Mouse (Mus musculus) gastrocnemius, postnatal 4 days (tissue): ENCODE results near the gene Ier5l. TPM values are rescaled to one million over a fixed set of nuclear protein-coding genes. Genes with fewer than 3 reads are reported as not detected.

ENCODE experiments used
- DNase-seq, 2 experiments: peaks; one replicate each; pipeline ENCODE4 v3.0.0; 2021 to 2022; ENCODE audit warnings: low spot score in 2 of 2, mixed read lengths in 2 of 2
- total RNA-seq, 2 experiments: library from RNA; stranded (reverse); gene quantifications; 2 replicates each; pipeline ENCODE4 v1.2.3; 2021

Gene Ier5l
- total RNA-seq, 2 experiments from 2014 or later = 8.2 to 8.9 TPM

- DNase-seq = no peak
Measured at GRCm38 (mm10) chr2:30442498-30442890, 31.5 kb downstream of the Ier5l start.

- peak; percentile 63 to 87 for DNase-seq
Measured at GRCm38 (mm10) chr2:30441518-30442497, 32.2 kb downstream of the Ier5l start.

GRCm38 (mm10) chr2:30440701-30441517 is 33.1 kb downstream of the Ier5l start:
- peak in 1 of 2 experiments; percentile 77 for DNase-seq

GRCm38 (mm10) chr2:30440211-30440700 is 33.8 kb downstream of the Ier5l start:
- no peak for DNase-seq

GRCm38 (mm10) chr2:30439631-30440030 is 34.4 kb downstream of the Ier5l start:
- DNase-seq = no peak

- no peak for DNase-seq
Measured at GRCm38 (mm10) chr2:30437791-30438190, 36.2 kb downstream of the Ier5l start.

- DNase-seq = no peak
Measured at GRCm38 (mm10) chr2:30436809-30437208, 37.2 kb downstream of the Ier5l start.

- DNase-seq = no peak
Measured at GRCm38 (mm10) chr2:30436156-30436545, 37.9 kb downstream of the Ier5l start.

GRCm38 (mm10) chr2:30435326-30436155 is 38.5 kb downstream of the Ier5l start:
- DNase-seq = peak in 1 of 2 experiments; percentile 69

GRCm38 (mm10) chr2:30429156-30429555 is 44.9 kb downstream of the Ier5l start:
- no peak for DNase-seq

Other genes starting within 250 kb of the Ier5l start
- gene Lrrc8a, start 236.5 kb downstream of the Ier5l start, total RNA-seq = 10 to 100 TPM; 26.6 to 26.7 TPM
- gene Gm28035, start 233.7 kb downstream of the Ier5l start, total RNA-seq = 1 to 10 TPM; 1.0 to 1.3 TPM
- 10 to 100 TPM; 16.7 to 19.3 TPM for gene Phyhd1, start 208.0 kb downstream of the Ier5l start, total RNA-seq
- gene Gm28038, start 193.2 kb downstream of the Ier5l start, total RNA-seq = not detected
- gene Dolk, start 187.9 kb downstream of the Ier5l start, total RNA-seq = 10 to 100 TPM; 21.3 to 21.5 TPM
- 10 to 100 TPM; 32.7 to 34.2 TPM for gene Nup188, start 187.8 kb downstream of the Ier5l start, total RNA-seq
- gene Sh3glb2, start 114.9 kb downstream of the Ier5l start, total RNA-seq = 10 to 100 TPM; 53.6 to 63.6 TPM
- 10 to 100 TPM; 33.2 to 37.5 TPM for gene Miga2, start 110.0 kb downstream of the Ier5l start, total RNA-seq
- gene Dolpp1, start 82.0 kb downstream of the Ier5l start, total RNA-seq = 10 to 100 TPM; 18.3 to 21.1 TPM
- 100 to 1,000 TPM; 229 to 241 TPM for gene Crat, start 58.4 kb downstream of the Ier5l start, total RNA-seq
- gene Ptpa, start 58.2 kb downstream of the Ier5l start, total RNA-seq = 100 to 1,000 TPM; 122 to 132 TPM
- gene Cstad, start 120.8 kb upstream of the Ier5l start, total RNA-seq = 1 to 10 TPM; 4.5 to 4.6 TPM